Mouse (Mus musculus): ENCODE data around the gene Wdr76. TPM values are rescaled to one million over a fixed set of nuclear protein-coding genes. Genes with fewer than 3 reads are reported as not detected.
"Not testable (repeated sequence)": the region's sequence is repeated elsewhere in the genome, so short reads cannot be mapped to it uniquely, and the experiment has no call there.

Wdr76 gene
- 9.3 and 12.5 TPM in 2 replicates for polyA plus RNA-seq (2015; fragmentation: Nextera tagmentation; extraction: Ambion mirVana)

- H3K27ac ChIP-seq = peak within 1 kb of the TSS; percentile 79
- H3K27me3 ChIP-seq; H3K9me3 ChIP-seq (replicated peaks): not testable (repeated sequence)
- DNase-seq (peak; percentile 84), ATAC-seq (ENCODE audit: low read depth) (peak; percentile 93)
- H3K9ac ChIP-seq = peak within 1 kb of the TSS; percentile 81
- H3K4me1 ChIP-seq (replicated peaks) = peaks cover 43% of the 10 kb centered on the region
- peaks cover 39% of the 10 kb centered on the region for H3K36me3 ChIP-seq
- WGBS (ENCODE audit: insufficient replicate concordance) = 2% methylated on average over 42 of the region's 42 CpGs
- peak within 1 kb of the TSS; percentile 80 for H3K4me2 ChIP-seq
- peak within 1 kb of the TSS; percentile 72 for H3K4me3 ChIP-seq (replicated peaks)
Measured at GRCm38 (mm10) chr2:121505942-121506882, at the start of gene Wdr76, which contains the start of gene Mfap1a. TSS of gene Wdr76 (plus strand) at chr2:121506723. TSS of gene Mfap1a (minus strand) at chr2:121506665.

GRCm38 (mm10) chr2:121460071-121460470 is 46.5 kb upstream of the Wdr76 start:
- ATAC-seq (ENCODE audit: low read depth) (no peak), DNase-seq (no peak)
- Histone ChIP-seq H3K27me3 (no peaks in the 10 kb centered on the region), H3K9ac (no peak overlapping the region), H3K4me3 (replicated peaks) (no peak overlapping the region), H3K4me1 (replicated peaks) (peaks cover 28% of the 10 kb centered on the region), H3K36me3 (peaks cover 27% of the 10 kb centered on the region), H3K4me2 (no peak overlapping the region), H3K9me3 (replicated peaks) (no peaks in the 10 kb centered on the region), H3K27ac (no peak overlapping the region)
- WGBS (ENCODE audit: insufficient replicate concordance) = 71% methylated on average over 2 of the region's 2 CpGs

- not testable (repeated sequence) for H3K27ac ChIP-seq; H3K27me3 ChIP-seq; H3K4me3 ChIP-seq (replicated peaks); H3K9me3 ChIP-seq (replicated peaks); H3K4me2 ChIP-seq; H3K9ac ChIP-seq; H3K36me3 ChIP-seq; DNase-seq; H3K4me1 ChIP-seq (replicated peaks); ATAC-seq (ENCODE audit: low read depth)
- 62% methylated on average over 2 of the region's 6 CpGs for WGBS (ENCODE audit: insufficient replicate concordance)
Measured at GRCm38 (mm10) chr2:121468982-121469381, 37.5 kb upstream of the Wdr76 start.

GRCm38 (mm10) chr2:121472783-121473182 is 33.7 kb upstream of the Wdr76 start:
- Histone ChIP-seq H3K36me3 (peaks cover 11% of the 10 kb centered on the region; the same call in 1 of the 2 replicates), H3K4me2 (peak overlapping the region; percentile 85)
- not testable (repeated sequence) for DNase-seq

GRCm38 (mm10) chr2:121473301-121474179 is 33.0 kb upstream of the Wdr76 start, which contains the start of gene Mfap1b:
TSS of gene Mfap1b (minus strand) at chr2:121474067.
- Histone ChIP-seq H3K27ac (peak within 1 kb of the TSS; percentile 81), H3K4me3 (replicated peaks) (peak within 1 kb of the TSS; percentile 75), H3K4me1 (replicated peaks) (peaks cover 15% of the 10 kb centered on the region), H3K9ac (peak within 1 kb of the TSS; percentile 81), H3K4me2 (peak within 1 kb of the TSS; percentile 85)
- peak; percentile 70 for DNase-seq
- H3K9me3 ChIP-seq (replicated peaks); H3K36me3 ChIP-seq; H3K27me3 ChIP-seq: not testable (repeated sequence)
- ATAC-seq (ENCODE audit: low read depth) = peak; percentile 96
- 4% methylated on average over 41 of the region's 41 CpGs for WGBS (ENCODE audit: insufficient replicate concordance)

More at GRCm38 (mm10) chr2:121472783-121473182, 33.7 kb upstream of the Wdr76 start:
- not testable (repeated sequence) for H3K27ac ChIP-seq; ATAC-seq (ENCODE audit: low read depth); H3K9ac ChIP-seq; H3K27me3 ChIP-seq; H3K9me3 ChIP-seq (replicated peaks)
- WGBS (ENCODE audit: insufficient replicate concordance) = 89% methylated on average over 3 of the region's 3 CpGs
- Histone ChIP-seq H3K4me1 (replicated peaks) (peaks cover 15% of the 10 kb centered on the region), H3K4me3 (replicated peaks) (peak overlapping the region; percentile 75; the same call in 1 of the 2 replicates)

- Histone ChIP-seq H3K36me3 (peaks cover 7% of the 10 kb centered on the region; the same call in 1 of the 2 replicates), H3K9me3 (replicated peaks) (no peaks in the 10 kb centered on the region), H3K4me2 (peak overlapping the region; percentile 85), H3K4me1 (replicated peaks) (peaks cover 15% of the 10 kb centered on the region), H3K27me3 (no peaks in the 10 kb centered on the region), H3K4me3 (replicated peaks) (peak overlapping the region; percentile 75), H3K27ac (peak overlapping the region; percentile 81), H3K9ac (peak overlapping the region; percentile 81)
- WGBS (ENCODE audit: insufficient replicate concordance) = 18% methylated on average over 8 of the region's 8 CpGs
- DNase-seq (no peak), ATAC-seq (ENCODE audit: low read depth) (peak; percentile 43)
Measured at GRCm38 (mm10) chr2:121474180-121474535, 32.4 kb upstream of the Wdr76 start.

GRCm38 (mm10) chr2:121475306-121475705 is 31.2 kb upstream of the Wdr76 start:
- peaks cover 15% of the 10 kb centered on the region for H3K4me1 ChIP-seq (replicated peaks)
- not testable (repeated sequence) for DNase-seq; H3K27me3 ChIP-seq; ATAC-seq (ENCODE audit: low read depth); H3K36me3 ChIP-seq; H3K4me3 ChIP-seq (replicated peaks); H3K4me2 ChIP-seq; H3K27ac ChIP-seq; H3K9me3 ChIP-seq (replicated peaks); H3K9ac ChIP-seq
- WGBS (ENCODE audit: insufficient replicate concordance) = 78% methylated on average over 2 of the region's 2 CpGs

GRCm38 (mm10) chr2:121477491-121478266 is 28.8 kb upstream of the Wdr76 start:
- Histone ChIP-seq H3K4me3 (replicated peaks) (no peak overlapping the region), H3K27ac (no peak overlapping the region), H3K4me2 (no peak overlapping the region), H3K27me3 (no peaks in the 10 kb centered on the region), H3K36me3 (peaks cover 3% of the 10 kb centered on the region; the same call in 1 of the 2 replicates), H3K4me1 (replicated peaks) (peaks cover 11% of the 10 kb centered on the region), H3K9ac (no peak overlapping the region), H3K9me3 (replicated peaks) (no peaks in the 10 kb centered on the region)
- DNase-seq (no peak), ATAC-seq (ENCODE audit: low read depth) (no peak)
- 79% methylated on average over 3 of the region's 3 CpGs for WGBS (ENCODE audit: insufficient replicate concordance)

- no peaks in the 10 kb centered on the region for H3K27me3 ChIP-seq
- peaks cover 3% of the 10 kb centered on the region; the same call in 1 of the 2 replicates for H3K36me3 ChIP-seq
- no peaks in the 10 kb centered on the region for H3K4me1 ChIP-seq (replicated peaks)
- H3K9me3 ChIP-seq (replicated peaks) = no peaks in the 10 kb centered on the region
- H3K4me3 ChIP-seq (replicated peaks) = no peak overlapping the region
- ATAC-seq (ENCODE audit: low read depth) (no peak), DNase-seq (no peak)
- H3K27ac ChIP-seq = no peak overlapping the region
- no peak overlapping the region for H3K4me2 ChIP-seq
- WGBS (ENCODE audit: insufficient replicate concordance) = 38% methylated on average over 3 of the region's 3 CpGs
- H3K9ac ChIP-seq = no peak overlapping the region
Measured at GRCm38 (mm10) chr2:121480498-121480897, 26.0 kb upstream of the Wdr76 start.

- WGBS (ENCODE audit: insufficient replicate concordance) = 73% methylated on average over 13 of the region's 13 CpGs
- DNase-seq; H3K36me3 ChIP-seq; H3K4me1 ChIP-seq (replicated peaks); H3K27ac ChIP-seq; H3K4me2 ChIP-seq; H3K9ac ChIP-seq; H3K27me3 ChIP-seq; H3K4me3 ChIP-seq (replicated peaks); H3K9me3 ChIP-seq (replicated peaks): not testable (repeated sequence)
- 0 out of 2 replicates have a peak, but pooled peaks have one; percentile 36 for ATAC-seq (ENCODE audit: low read depth)
Measured at GRCm38 (mm10) chr2:121480916-121481315, 25.6 kb upstream of the Wdr76 start.

All from liver, embryonic 13.5 days (tissue).